Mouse (Mus musculus) lung, postnatal 0 days (tissue): ENCODE data around the gene Hydin.

ENCODE experiments used
- CTCF ChIP-seq: IDR thresholded peaks from 2 replicates; pipeline ENCODE4 v1.5.1; 2016; ENCODE audit warnings: antibody characterized with exemption, mild to moderate bottlenecking
- EP300 ChIP-seq: IDR thresholded peaks from 2 replicates; pipeline ENCODE4 v1.6.1; 2016; ENCODE audit warnings: antibody characterized with exemption, mild to moderate bottlenecking, control low read depth

GRCm38 (mm10) chr8:110465606-110466005 is 198.8 kb downstream of the Hydin start:
- TF ChIP-seq CTCF (no peak), EP300 (no peak)
